Mouse (Mus musculus): ENCODE results near the gene Nav2. TPM values are rescaled to one million over a fixed set of nuclear protein-coding genes. Genes with fewer than 3 reads are reported as not detected.

Nav2 gene
- polyA plus RNA-seq, 1 experiment = 28.3 TPM

GRCm38 (mm10) chr7:49139762-49140161, 231.2 kb downstream of the Nav2 start:
- no peak for DNase-seq (ENCODE audit: low read depth)
- TF ChIP-seq POLR2A (IDR thresholded peaks at IDR 0.05; ENCODE audit: borderline replicate concordance, extremely low read depth, insufficient read depth, insufficient read length, poor library complexity, severe bottlenecking) = no peak
- no peak for TF ChIP-seq CTCF (IDR thresholded peaks at IDR 0.05; ENCODE audit: borderline replicate concordance, extremely low read depth, insufficient read depth, insufficient read length)

- peak; percentile 67 for DNase-seq (ENCODE audit: low read depth)
Measured at GRCm38 (mm10) chr7:49143966-49144365, 235.4 kb downstream of the Nav2 start.

GRCm38 (mm10) chr7:49145749-49146670, 237.5 kb downstream of the Nav2 start:
- peak; percentile 83 for DNase-seq (ENCODE audit: low read depth)
- TF ChIP-seq CTCF (IDR thresholded peaks at IDR 0.05; ENCODE audit: borderline replicate concordance, extremely low read depth, insufficient read depth, insufficient read length) = peak; percentile 32; the same call in 1 of the 2 replicates
- TF ChIP-seq POLR2A (IDR thresholded peaks at IDR 0.05; ENCODE audit: borderline replicate concordance, extremely low read depth, insufficient read depth, insufficient read length, poor library complexity, severe bottlenecking) = no peak

More at GRCm38 (mm10) chr7:49143966-49144365, 235.4 kb downstream of the Nav2 start:
- TF ChIP-seq POLR2A (IDR thresholded peaks at IDR 0.05; ENCODE audit: borderline replicate concordance, extremely low read depth, insufficient read depth, insufficient read length, poor library complexity, severe bottlenecking) (no peak), CTCF (IDR thresholded peaks at IDR 0.05; ENCODE audit: borderline replicate concordance, extremely low read depth, insufficient read depth, insufficient read length) (no peak)

GRCm38 (mm10) chr7:49152297-49152696, 243.8 kb downstream of the Nav2 start:
- TF ChIP-seq POLR2A (IDR thresholded peaks at IDR 0.05; ENCODE audit: borderline replicate concordance, extremely low read depth, insufficient read depth, insufficient read length, poor library complexity, severe bottlenecking) (no peak), CTCF (IDR thresholded peaks at IDR 0.05; ENCODE audit: borderline replicate concordance, extremely low read depth, insufficient read depth, insufficient read length) (no peak)
- no peak for DNase-seq (ENCODE audit: low read depth)

- peak; percentile 56 for DNase-seq (ENCODE audit: low read depth)
- TF ChIP-seq CTCF (IDR thresholded peaks at IDR 0.05; ENCODE audit: borderline replicate concordance, extremely low read depth, insufficient read depth, insufficient read length) = no peak
- no peak for TF ChIP-seq POLR2A (IDR thresholded peaks at IDR 0.05; ENCODE audit: borderline replicate concordance, extremely low read depth, insufficient read depth, insufficient read length, poor library complexity, severe bottlenecking)
Measured at GRCm38 (mm10) chr7:49152713-49153112, 244.2 kb downstream of the Nav2 start.

- TF ChIP-seq CTCF (IDR thresholded peaks at IDR 0.05; ENCODE audit: borderline replicate concordance, extremely low read depth, insufficient read depth, insufficient read length) (no peak), POLR2A (IDR thresholded peaks at IDR 0.05; ENCODE audit: borderline replicate concordance, extremely low read depth, insufficient read depth, insufficient read length, poor library complexity, severe bottlenecking) (no peak)
- peak; percentile 73 for DNase-seq (ENCODE audit: low read depth)
Measured at GRCm38 (mm10) chr7:49158641-49159381, 250.3 kb downstream of the Nav2 start.

- TF ChIP-seq CTCF (IDR thresholded peaks at IDR 0.05; ENCODE audit: borderline replicate concordance, extremely low read depth, insufficient read depth, insufficient read length) = no peak
- TF ChIP-seq POLR2A (IDR thresholded peaks at IDR 0.05; ENCODE audit: borderline replicate concordance, extremely low read depth, insufficient read depth, insufficient read length, poor library complexity, severe bottlenecking) = no peak
- DNase-seq (ENCODE audit: low read depth) = peak; percentile 81
Measured at GRCm38 (mm10) chr7:49159646-49160555, 251.4 kb downstream of the Nav2 start.

- peak; percentile 49 for DNase-seq (ENCODE audit: low read depth)
- TF ChIP-seq CTCF (IDR thresholded peaks at IDR 0.05; ENCODE audit: borderline replicate concordance, extremely low read depth, insufficient read depth, insufficient read length) (no peak), POLR2A (IDR thresholded peaks at IDR 0.05; ENCODE audit: borderline replicate concordance, extremely low read depth, insufficient read depth, insufficient read length, poor library complexity, severe bottlenecking) (no peak)
Measured at GRCm38 (mm10) chr7:49162079-49162478, 253.6 kb downstream of the Nav2 start.

GRCm38 (mm10) chr7:49163789-49164188, 255.3 kb downstream of the Nav2 start:
- DNase-seq (ENCODE audit: low read depth) = peak; percentile 93
- TF ChIP-seq CTCF (IDR thresholded peaks at IDR 0.05; ENCODE audit: borderline replicate concordance, extremely low read depth, insufficient read depth, insufficient read length) (no peak), POLR2A (IDR thresholded peaks at IDR 0.05; ENCODE audit: borderline replicate concordance, extremely low read depth, insufficient read depth, insufficient read length, poor library complexity, severe bottlenecking) (no peak)

- TF ChIP-seq POLR2A (IDR thresholded peaks at IDR 0.05; ENCODE audit: borderline replicate concordance, extremely low read depth, insufficient read depth, insufficient read length, poor library complexity, severe bottlenecking) (no peak), CTCF (IDR thresholded peaks at IDR 0.05; ENCODE audit: borderline replicate concordance, extremely low read depth, insufficient read depth, insufficient read length) (no peak)
- no peak for DNase-seq (ENCODE audit: low read depth)
Measured at GRCm38 (mm10) chr7:49164868-49165267, 256.4 kb downstream of the Nav2 start.
